Mouse (Mus musculus): ENCODE measurements around the gene Gm17364. TPM values are rescaled to one million over a fixed set of nuclear protein-coding genes. Genes with fewer than 3 reads are reported as not detected.
"Not testable (repeated sequence)": the region's sequence is repeated elsewhere in the genome, so short reads cannot be mapped to it uniquely, and the experiment has no call there.

Gm17364 gene
- not detected for total RNA-seq (2021)
- long read RNA-seq, experiment 1: 0 reads
- long read RNA-seq, experiment 2: 0 reads

DNA sequence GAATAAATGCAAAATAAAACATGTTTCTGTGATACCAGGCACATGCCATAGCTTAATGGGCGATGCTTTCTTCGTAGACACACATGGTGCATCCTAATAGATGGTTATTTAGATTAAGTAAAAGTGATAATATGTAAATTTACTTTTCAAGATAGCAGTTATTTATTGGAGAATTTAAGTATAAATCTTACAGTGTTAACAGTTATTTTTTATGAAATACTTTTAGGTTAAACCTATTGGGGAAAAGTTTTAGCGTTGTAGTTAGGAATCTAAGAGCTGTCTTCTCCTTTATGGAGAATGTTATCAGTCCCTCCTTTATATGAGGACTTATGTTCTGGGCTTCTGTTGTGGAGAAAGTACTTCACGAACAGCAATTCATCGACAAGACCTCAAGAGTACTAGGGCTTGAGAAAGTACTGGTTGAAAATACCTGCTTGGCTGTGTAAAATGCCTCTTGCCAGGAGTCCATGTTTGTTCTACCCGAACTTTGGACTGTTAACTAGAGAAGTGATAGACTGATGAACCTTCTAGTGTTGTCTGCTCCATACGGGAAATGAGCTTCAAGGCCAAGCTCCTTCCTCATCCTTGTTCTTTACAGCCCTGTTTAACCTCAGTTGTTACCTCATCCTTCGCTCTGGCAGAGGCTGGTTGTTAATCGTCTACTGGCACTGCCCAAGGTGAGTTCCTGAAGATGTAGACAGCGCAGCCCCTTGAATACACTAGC lies at the start of gene Gm17364:
Gene Gm17364, minus strand, starts transcription at position 51 of the 724 bp plus-strand sequence.
- no peak for DNase-seq (ENCODE audit: low spot score in 2 of 2)

DNA sequence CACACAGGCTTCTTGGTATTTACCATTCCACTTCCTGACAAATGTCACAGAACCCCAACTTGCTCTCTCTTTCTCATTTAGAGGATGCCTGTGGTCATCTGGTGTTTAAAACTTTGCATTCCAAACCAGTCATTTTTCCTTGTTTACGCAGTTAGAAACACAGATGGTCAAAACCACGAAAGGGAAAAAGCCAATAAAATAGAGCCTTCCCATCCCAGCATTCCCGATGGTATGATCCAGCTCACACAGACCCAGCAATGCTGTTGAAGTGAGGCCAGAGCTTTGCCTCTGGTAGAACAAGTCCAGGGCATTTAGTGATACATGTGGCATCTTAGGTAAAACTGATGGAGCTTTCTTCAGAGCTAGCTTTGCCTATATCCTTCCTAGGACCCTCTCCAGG lies 47.7 kb upstream of the Gm17364 start:
- no peak for DNase-seq (ENCODE audit: low spot score in 2 of 2)

DNA sequence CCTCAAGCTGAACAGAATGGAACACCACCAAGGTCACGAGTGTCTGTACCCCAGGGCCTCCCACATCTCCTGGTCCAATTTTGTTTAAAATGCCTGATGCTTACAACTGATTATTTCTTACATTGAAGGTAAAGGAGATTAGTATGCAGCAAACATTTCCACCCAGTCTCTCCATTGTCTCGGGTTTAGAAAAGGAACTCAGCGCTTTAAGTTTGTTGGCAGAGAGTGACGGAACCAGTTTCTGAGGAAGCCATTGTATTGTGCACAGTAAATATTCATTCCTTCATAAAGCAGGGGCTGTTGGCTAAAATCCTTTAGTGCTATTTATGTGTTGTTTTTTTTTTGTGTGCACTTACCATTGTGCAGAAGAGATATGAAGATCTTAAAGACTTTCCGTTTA lies 47.0 kb upstream of the Gm17364 start:
- no peak for DNase-seq (ENCODE audit: low spot score in 2 of 2)

DNA sequence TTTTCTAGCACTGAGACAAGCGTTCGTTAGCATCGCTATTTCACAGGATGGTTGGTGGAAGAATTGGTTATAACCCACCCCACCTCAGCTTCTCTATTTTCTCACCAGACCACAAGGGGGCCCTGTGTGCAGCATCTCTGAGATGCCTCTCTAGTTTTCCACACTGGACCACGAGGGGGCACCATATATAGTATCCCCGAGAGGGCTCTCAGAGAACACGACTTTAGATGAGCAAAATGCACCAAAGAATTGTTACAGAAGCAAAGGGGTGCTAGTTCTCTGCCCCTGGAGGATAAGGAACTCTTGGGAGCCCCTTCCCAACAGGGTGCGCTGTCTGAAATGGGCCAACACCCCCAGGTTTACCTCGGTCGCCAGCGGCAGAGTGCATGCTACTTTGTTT lies 28.9 kb upstream of the Gm17364 start:
- peak; percentile 59 to 76 for DNase-seq (ENCODE audit: low spot score in 2 of 2)

DNA sequence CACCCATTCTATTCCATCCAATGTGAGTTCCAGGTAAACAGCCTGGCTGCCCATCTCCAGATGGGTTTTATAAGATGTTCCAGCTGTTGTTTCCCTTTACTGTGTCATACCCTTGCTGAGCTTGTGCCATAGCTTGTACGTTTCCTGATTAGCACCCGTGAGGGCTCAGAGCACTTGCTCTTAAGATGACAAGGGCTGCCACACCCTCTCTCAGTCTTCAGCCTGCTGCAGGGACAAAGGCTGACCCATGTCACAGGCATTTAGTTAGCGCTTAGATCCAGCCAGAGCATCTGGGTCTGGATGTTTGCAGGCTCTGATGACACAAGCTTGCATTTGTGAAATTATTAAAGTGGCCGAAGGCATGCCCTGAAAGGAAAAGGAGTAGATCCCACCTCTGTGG lies 26.3 kb upstream of the Gm17364 start:
- no peak for DNase-seq (ENCODE audit: low spot score in 2 of 2)

DNA sequence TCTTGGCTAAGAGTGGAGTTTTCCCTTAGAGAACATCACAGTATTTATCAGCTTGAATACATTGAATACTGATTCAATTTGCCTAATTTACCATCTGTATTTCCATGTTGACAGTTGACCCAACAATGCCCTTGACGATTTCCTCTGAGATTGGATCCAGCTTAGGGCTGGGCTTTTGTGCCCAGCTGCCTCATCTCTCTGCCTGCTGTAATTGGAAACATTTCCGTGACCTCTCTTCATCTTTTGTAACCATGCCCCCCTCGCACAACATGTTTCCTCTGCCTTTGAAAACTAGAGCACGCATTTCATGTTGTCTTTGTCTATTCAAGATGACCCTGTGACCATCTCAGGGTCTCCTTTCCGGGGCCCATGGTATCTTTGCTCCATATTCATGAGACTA lies 25.2 kb upstream of the Gm17364 start:
- DNase-seq (ENCODE audit: low spot score in 2 of 2): no peak

DNA sequence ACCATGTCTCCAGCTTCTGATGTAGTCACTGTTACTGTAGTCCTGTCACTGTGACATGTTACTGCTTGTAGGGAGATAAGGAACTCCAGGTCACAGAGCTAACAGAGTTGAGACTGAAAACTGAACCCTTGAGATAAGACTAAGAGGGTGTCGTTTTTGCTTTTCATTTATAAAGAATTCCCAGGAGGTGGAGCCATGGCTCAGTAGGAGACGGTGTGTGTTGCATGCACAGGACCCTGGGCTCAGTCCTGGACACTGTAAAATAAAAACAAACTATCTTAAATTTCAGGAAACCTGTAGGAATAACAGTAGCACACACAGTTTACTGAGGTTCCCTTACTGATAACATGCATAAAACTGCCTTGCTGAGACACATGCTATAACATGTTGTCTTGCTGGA lies 24.8 kb upstream of the Gm17364 start:
- DNase-seq (ENCODE audit: low spot score in 2 of 2): no peak

DNA sequence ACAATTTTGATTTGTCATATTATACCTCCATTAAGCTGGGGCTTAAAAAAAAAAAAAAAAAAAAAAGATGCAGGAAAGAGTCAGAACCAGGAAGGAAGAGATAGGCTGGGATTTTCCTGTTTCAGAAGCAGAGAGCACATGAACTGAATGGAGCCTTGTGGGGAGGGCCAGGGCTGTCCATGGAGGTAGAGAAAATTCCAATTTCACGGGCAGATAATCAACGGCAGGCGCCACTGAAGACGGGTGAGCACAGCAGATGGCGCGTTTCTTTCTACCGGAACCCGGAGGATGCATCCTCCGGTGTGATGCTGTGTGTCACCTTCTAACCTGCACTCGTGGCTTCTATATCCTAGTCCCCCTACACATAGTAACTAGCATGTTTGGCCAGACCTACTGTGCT lies 22.6 kb upstream of the Gm17364 start:
- DNase-seq (ENCODE audit: low spot score in 2 of 2): no peak

DNA sequence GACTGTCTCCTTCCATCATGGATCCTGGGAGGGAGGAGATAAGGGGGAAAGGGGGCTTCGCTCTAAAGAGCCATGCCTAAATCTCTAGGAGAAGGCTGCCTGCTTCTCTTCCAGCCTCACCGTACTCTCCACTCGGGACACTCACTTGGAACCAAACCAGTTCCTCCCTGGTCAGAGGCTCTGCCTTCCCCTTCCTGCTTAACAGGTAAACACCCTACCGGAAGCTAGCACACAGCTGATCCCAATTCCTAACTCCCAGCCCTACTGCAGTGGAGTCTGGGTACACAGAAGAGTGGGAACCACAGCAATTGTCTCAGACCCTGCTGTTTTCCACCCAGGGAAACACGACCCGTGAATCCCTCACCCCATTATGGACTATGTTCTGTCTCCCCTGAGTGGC lies 22.1 kb upstream of the Gm17364 start:
- no peak for DNase-seq (ENCODE audit: low spot score in 2 of 2)

DNA sequence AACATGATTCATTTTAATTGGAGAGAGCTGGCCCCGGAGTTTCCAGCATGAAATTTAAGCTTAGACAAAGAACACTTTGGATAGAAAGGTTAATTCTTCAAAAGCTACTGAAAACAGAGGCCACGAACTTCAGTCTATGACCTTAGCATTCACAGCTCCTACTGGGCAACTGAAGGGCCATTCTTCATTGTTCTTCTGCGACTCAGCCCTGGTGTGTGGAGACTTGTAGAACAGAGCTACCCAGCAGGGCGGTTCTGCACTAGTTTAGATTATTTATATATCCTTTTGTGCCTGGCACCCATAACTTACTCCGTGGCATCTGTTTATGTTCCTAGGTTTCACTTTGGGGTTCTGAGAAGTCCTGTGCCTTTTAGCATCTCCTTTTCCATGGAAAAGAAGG lies 19.8 kb upstream of the Gm17364 start:
- DNase-seq (ENCODE audit: low spot score in 2 of 2): no peak

DNA sequence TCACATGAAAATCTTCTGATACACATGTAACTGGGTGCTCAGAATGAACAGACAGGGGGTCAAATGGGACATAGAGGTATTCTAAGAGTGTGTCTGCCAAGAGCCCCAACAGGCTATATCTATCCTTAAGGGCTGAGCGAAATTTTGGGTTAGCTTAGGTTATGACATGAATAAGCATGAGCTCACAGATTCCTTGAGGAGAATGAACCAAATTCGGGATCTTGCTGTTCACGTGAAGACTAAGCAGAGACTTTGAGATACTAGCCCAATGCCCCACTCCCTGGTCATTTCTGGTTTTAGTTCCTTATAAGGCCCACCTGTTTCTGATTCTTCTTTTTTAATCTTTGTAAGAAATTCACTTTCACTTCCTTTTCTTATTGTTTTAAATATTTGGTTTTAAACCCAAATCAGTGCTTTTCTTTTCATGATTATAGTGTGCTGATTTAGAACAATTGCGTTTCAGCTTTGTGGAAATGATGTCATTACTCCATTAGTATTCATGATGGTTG lies 17.7 kb upstream of the Gm17364 start:
- no peak for DNase-seq (ENCODE audit: low spot score in 2 of 2)

DNA sequence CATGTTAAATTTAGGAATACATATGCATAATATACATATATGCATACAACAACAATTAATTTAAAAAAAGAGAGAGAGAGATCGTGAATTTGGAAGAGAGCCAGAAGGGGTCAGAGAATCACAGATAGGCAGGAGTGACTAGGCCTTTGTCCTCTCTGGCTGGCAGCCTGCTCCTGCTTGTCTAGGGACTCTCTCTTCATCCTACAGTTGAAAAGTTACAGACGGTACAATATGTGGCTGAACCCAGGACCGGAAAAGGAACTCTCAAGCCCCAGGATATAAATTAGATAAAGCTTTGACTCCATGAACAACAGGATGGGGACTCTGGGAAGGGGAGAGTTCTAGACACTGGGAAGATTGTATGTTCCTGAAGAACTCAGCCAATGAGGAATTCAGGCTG lies 12.5 kb upstream of the Gm17364 start:
- DNase-seq (ENCODE audit: low spot score in 2 of 2): no peak

DNA sequence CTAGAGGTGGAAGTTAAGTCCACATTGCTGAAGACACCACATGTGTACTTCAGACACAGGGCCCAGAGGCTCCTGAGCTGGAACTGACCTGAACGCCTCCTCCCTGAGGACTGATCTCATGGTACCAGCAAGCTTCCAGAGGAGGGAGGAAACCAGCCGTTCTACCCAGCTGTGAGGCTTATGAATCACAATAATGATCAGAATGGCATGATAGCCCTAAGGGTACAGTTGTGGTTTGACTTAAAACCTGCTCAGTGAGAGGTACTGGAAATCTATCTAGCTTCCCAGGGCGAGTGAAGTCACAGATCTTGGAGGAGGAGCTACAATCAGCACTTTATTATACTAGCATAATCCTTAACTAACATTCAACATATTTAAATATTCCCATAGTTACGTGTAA lies 11.7 kb upstream of the Gm17364 start:
- no peak for DNase-seq (ENCODE audit: low spot score in 2 of 2)

DNA sequence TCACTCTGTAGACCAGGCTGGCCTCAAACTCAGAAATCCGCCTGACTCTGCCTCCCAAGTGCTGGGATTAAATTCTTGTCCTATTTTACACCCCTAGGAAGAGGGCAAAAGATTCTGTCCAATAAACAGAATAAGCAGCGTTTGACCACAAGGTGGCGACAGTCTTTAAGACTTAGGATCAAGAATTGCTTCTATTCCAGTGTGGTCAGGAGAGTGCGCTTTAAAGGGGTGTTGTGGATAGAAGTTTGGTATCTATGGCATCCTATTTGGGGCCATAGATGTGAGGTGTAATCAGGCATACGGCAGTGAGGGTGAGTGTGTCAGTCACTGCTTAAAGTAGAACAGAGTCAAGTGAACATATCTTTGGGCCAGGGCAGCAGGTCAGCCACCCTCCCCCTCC lies 9.5 kb upstream of the Gm17364 start:
- peak; percentile 38 to 70 for DNase-seq (ENCODE audit: low spot score in 2 of 2)

DNA sequence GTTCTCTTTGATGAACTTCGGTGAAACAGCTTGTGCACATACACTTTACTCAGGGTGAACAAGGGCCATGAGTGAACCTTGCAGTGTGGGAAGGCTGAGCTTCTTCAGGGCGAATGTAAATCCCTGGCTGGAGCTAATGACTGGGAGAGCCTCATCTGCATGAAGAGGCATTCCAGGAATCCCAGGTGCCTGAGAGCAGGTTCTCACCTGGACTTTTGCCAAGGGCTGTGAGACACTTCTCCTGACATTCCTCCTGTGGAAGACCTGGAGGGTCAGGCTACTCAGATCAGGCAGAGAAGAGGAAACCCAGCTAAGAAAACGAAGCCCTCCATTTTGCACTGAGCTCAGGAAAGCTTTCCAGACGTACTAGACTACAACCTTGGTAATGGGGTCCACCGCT lies 6.9 kb upstream of the Gm17364 start:
- no peak for DNase-seq (ENCODE audit: low spot score in 2 of 2)

DNA sequence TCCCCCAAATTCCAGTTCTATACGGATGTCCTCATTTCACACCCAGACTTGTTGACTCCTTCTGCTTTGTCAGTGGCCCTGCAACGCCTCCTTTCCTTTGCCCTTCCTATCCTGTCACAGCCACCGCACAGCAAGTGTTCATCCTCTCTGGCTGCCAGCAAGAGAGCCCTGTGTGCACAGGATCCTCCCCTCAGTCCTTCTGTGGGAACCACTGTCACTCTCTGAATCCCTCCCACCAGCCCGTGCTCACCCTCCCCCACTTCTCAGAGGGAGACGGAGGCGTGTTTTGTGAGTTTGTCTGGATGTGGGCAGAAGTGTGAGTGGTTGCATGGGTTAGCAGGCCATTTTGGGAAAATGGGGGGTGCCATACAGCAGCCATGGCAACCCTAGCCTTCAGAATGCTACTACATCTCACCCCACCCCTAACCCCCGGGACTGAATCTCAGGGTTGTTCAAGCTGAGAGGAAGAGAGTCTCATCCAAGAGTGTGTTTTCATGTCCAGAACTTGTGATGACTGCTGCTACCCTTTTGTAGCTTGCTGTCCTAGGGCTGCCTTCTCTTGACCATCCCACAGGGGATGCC lies 5.9 kb downstream of the Gm17364 start:
- no peak for DNase-seq (ENCODE audit: low spot score in 2 of 2)

DNA sequence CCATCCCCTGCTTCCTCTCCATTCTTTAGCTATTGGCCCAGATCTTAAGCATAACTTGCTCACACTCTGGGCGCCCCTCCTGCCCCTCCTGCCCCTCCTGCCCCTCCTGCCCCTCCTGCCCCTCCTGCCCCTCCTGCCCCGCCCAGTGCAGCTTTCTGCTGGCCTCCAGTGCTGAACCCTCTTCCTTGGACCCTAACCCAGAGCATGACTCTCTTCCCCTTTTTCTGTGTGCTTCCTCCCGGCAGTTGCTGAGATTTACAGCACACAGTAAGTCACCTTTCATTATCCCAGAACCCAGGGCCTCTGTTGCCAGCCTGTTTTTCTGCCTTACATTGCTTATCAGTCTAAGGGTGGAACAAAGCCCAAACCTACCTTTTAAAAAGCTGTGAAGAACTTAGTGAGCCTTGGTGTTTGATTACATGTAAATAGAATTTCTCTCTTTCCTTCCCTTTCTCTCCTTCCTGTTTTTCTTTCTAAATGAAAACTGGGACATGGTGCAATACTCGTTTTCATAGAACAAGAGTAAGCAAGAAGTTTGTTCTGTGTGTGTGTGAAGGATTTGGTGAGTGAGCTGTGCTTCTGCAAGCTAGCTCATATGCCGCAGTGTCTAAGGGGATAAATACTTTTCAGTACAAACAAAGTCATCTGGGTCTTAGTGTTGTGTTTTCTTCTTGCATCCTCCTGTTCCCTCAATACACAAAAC lies 10.3 kb downstream of the Gm17364 start:
- DNase-seq (ENCODE audit: low spot score in 2 of 2): no peak

DNA sequence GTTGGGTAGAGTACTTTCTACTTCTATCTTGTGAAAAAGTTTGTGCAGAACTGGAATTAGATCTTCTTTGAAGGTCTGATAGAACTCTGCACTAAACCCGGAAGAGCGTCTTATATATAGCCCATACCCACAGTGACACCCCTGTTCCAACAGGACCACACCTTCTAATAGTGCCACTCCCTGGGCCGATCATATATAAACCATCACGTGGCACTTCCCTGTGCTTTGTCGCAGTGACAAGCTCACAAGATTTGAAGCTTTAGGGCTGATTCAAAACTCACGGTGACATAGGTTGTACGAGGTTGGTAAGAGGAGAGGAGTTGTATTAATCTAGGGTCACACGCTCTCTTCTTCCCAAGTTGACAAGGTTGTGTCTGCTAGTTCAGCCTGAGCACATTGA lies 12.2 kb downstream of the Gm17364 start:
- DNase-seq (ENCODE audit: low spot score in 2 of 2): not testable (repeated sequence)

DNA sequence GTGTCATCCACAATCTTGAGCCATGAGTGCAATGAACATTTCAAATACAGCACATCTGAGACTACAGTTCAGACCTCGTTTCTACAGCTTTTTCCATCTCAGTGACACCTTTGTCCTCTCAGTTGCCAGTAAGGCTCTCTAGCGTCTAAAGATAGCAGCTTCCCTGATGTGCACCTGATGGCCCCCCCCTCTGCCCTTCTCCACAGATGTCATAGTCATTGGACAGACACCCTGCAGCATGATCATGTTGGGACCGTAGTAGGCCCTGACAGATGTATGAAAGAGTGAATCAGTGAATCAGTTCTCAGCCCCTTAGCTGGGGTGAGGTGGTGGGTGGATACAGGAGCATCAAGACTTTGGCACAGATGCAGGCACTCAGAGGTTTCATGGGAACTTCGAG lies 15.9 kb downstream of the Gm17364 start:
- no peak for DNase-seq (ENCODE audit: low spot score in 2 of 2)

DNA sequence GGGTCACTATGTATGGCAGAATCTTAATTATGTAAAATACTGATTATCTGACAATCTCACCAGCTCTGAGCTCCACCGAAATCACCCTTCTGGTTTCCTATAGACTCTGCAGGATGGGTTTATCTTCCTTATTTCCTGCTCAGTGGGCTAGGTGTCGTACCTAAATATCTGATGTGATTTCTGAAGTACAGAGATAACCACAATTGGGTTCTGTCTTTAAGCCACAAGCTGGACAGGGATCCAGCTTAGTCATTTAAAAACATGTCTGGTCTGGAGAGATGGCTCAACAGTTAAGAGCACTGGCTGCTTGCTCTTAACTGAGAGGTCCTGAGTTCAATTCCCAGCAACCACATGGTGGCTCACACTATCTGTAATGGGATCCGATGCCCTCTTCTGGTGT lies 16.8 kb downstream of the Gm17364 start:
- no peak for DNase-seq (ENCODE audit: low spot score in 2 of 2)

DNA sequence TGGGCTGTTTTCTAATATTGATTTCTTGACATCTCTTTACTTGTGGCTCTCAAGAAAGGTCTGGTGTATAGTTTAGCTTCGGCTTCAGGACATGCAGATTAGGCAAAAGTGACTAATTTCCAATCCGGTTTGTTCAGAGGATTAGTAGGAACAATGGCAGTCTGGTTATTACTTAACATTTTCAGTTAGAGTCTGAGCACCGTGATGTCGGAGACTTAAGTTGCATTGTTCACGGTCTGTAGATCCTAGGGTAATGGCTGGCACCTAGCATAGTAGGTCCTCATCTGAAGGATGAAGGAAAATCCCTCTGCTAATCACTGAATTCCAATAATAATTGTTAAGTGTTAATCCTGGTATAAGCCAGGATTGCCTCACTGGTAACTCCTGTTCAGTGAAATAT lies 17.7 kb downstream of the Gm17364 start:
- no peak for DNase-seq (ENCODE audit: low spot score in 2 of 2)

DNA sequence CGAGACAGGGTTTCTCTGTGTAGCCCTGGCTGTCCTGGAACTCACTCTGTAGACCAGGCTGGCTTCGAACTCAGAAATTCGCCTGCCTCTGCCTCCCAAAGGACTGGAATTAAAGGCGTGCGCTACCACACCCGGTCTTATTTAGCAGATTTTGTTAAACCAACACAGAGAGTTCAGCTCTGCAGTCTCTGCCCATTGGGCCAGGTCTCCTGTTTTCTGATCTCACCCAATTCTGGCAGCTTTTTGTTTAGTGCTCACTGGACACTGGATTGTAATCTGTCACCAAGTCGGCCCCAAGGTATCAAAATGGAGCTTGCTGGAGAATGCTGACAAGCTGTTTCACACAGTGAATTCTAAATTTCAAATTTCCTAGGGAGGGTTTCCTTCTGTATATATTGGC lies 21.0 kb downstream of the Gm17364 start:
- no peak for DNase-seq (ENCODE audit: low spot score in 2 of 2)

Data from gastrocnemius, postnatal 4 days (tissue).